Mouse (Mus musculus) cerebellum, adult 2 months (tissue): ENCODE results near the gene Prss45. TPM values are rescaled to one million over a fixed set of nuclear protein-coding genes. Genes with fewer than 3 reads are reported as not detected.

Experiments
- DNase-seq, 2 experiments: peaks; one replicate each; pipeline ENCODE4 v3.0.0; 2021
- H3K27ac ChIP-seq: fragments of 200-500 bp; 2 replicates; pipeline ENCODE4 v1.5.1; 2012; ENCODE audit warnings: low read length, control low read depth, inconsistent platforms; ENCODE audit not compliant: insufficient read depth
- H3K27me3 ChIP-seq: fragments of 200-500 bp; 2 replicates; pipeline ENCODE4 v1.6.1; 2012; ENCODE audit warnings: inconsistent platforms, mild to moderate bottlenecking, low read length, moderate library complexity; ENCODE audit not compliant: control insufficient read depth, insufficient read depth
- H3K4me1 ChIP-seq: fragments of 200-500 bp; 2 replicates; pipeline ENCODE4 v1.6.1; 2011; ENCODE audit warnings: low read length; ENCODE audit not compliant: control insufficient read depth, insufficient read depth
- H3K4me3 ChIP-seq: fragments of 200-500 bp; replicated peaks from 2 replicates; pipeline ENCODE3; 2011; ENCODE audit warnings: mild to moderate bottlenecking, low read depth, low read length, control low read depth; ENCODE audit not compliant: insufficient read depth
- CTCF ChIP-seq: fragments of 200-500 bp; IDR thresholded peaks from 2 replicates; pipeline ENCODE4 v1.5.1; 2011; ENCODE audit warnings: low read depth, mild to moderate bottlenecking, control low read depth, low read length, moderate library complexity, borderline replicate concordance; ENCODE audit not compliant: insufficient read depth
- POLR2A ChIP-seq: fragments of 200-500 bp; IDR thresholded peaks from 2 replicates; pipeline ENCODE4 v1.6.1; 2011; ENCODE audit warnings: low read length, control low read depth, borderline replicate concordance; ENCODE audit not compliant: insufficient read depth
- WGBS: fragments of 180-500 bp; shearing (Covaris S2); methylation state at CpG from one replicate; pipeline ENCODE4 v1.1.7; 2018; 5-methylcytosine and 5-hydroxymethylcytosine counted together
- polyA plus RNA-seq: library from polyadenylated mRNA; depleted of rRNA; stranded (reverse); fragments of >200 nt; gene quantifications from 2 replicates; pipeline ENCODE4 v1.2.3, GENCODE M21; 2012; rRNA removed

The Prss45 gene
- polyA plus RNA-seq, result 0.25 and 0.43 TPM in 2 replicates

DNA sequence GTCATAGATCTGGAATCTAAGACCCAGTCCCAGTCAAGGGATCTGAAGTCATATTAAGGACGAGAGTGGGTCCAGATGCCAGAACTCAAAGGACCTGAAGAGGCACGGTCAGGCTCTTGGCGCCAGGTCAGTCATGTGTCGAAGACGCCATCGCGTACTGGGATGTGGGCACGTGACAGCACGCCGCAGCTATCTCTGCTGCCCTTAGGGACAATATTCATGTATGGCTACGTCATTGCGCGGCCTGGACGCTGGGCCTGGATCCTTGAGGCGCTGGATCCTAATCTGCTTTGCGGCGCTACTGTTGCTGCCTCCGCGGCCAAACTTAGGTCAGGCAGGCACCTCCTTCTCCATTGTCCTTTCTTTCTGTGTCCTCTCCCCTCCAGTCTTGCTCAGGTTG lies at the start of gene Prss45:
Gene Prss45, plus strand, starts transcription at position 178 of the 400 bp plus-strand sequence.
- no peak for TF ChIP-seq CTCF
- no peak for TF ChIP-seq POLR2A
- Histone ChIP-seq H3K4me3 (no peak within 1 kb of the TSS), H3K27ac (no peak within 1 kb of the TSS; the same call in 1 of the 2 replicates), H3K4me1 (no peaks in the 10 kb centered on the region), H3K27me3 (no peaks in the 10 kb centered on the region)
- 87% methylated on average over 19 of the region's 19 CpGs for whole genome bisulfite sequencing
- no peak for DNase-seq

DNA sequence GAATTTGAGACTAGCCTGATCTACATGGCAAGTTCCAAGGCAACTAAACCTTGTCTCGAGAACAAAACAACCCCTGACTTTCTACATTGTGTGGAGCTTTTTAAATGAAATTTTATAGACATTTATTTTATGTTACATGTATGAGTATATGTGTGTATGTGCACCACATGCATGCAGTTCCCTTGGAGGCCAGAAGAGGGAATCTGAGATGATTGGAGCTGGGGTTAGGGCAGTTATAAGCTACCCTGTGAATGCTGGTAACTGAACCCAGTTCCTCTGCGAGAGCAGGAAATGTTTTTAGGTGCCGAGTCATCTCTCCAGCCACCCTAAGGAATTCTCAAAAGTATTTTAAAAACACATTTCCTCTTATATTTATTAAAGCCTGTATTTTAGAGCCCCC lies 46.2 kb upstream of the Prss45 start:
- Histone ChIP-seq H3K27ac (no peak overlapping the region), H3K27me3 (no peaks in the 10 kb centered on the region), H3K4me3 (no peak overlapping the region), H3K4me1 (no peaks in the 10 kb centered on the region)
- TF ChIP-seq POLR2A, result no peak
- no peak for TF ChIP-seq CTCF
- WGBS, result 95% methylated on average over 3 of the region's 3 CpGs
- DNase-seq, result no peak

DNA sequence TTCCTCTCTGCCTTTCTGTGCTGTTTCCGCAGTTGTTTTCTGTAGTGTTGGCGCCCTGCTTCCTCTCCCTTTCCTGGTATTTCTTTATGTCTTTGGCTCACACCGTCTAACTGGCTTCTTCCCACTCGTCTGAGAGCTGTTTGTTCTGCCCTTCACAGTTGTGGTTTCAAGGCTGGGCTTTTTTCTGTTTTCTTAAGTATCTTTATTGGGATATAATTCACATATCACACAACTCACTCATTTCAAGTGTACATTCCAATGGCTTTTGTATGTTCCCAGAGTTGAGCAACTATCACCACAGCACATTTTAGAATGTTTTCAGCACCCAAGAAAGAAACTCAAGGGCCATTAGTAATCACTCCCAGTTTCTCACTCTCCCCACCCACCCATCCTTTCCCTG lies 43.9 kb upstream of the Prss45 start:
- TF ChIP-seq CTCF, result no peak
- no peak for TF ChIP-seq POLR2A
- DNase-seq, result no peak
- no peaks in the 10 kb centered on the region for H3K27me3 ChIP-seq
- WGBS, result 83% methylated on average over 4 of the region's 4 CpGs
- H3K4me3 ChIP-seq, result no peak overlapping the region
- H3K4me1 ChIP-seq, result no peaks in the 10 kb centered on the region
- H3K27ac ChIP-seq, result no peak overlapping the region

DNA sequence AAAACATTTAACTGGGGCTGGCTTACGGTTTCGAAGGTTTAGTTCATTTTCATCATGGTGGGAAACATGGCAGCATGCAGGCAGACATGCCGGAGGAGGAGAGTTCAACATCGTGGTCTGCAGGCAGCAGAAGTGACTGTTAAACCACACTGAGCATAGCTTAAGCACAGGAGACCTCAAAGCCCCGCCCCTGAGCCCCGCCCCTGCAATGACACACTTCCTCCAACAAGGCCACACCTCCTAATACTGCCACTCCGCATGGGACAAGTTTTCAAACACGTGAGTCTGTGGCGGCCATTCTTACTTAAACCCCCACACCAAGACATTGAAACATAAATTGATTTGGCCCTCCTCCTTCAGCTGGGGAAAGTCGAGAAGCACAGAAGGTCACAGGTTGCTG lies 37.4 kb upstream of the Prss45 start:
- DNase-seq, result no peak
- Histone ChIP-seq H3K4me1 (no peaks in the 10 kb centered on the region), H3K4me3 (no peak overlapping the region), H3K27me3 (no peaks in the 10 kb centered on the region), H3K27ac (no peak overlapping the region)
- TF ChIP-seq CTCF (no peak), POLR2A (no peak)
- WGBS, result 87% methylated on average over 10 of the region's 10 CpGs

DNA sequence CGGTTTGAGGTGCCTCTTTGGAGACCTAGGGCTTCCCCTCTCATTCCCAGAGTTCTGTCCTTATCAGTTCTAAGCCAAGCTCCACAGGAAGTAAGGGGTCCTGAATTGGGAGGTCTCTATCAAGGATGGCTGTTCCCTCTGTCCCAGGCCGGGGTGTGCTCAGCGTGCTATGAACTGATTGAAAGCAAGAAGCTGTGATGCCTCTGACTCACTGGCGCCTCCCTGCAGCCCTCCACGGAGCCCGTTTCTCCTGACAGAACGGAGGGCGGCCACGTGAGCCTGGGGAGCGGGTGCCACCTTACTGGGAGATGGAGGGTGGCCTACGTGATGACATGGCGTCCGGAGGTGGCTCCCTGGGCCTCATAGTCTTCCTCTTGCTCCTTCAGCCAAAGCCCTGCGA lies 36.5 kb upstream of the Prss45 start, which contains the start of gene Prss42:
Gene Prss42, plus strand, starts transcription at position 301 of the 400 bp plus-strand sequence.
- no peak for DNase-seq
- no peak within 1 kb of the TSS for H3K4me3 ChIP-seq
- H3K27me3 ChIP-seq, result no peaks in the 10 kb centered on the region
- H3K4me1 ChIP-seq, result no peaks in the 10 kb centered on the region
- TF ChIP-seq CTCF, result no peak
- no peak for TF ChIP-seq POLR2A
- WGBS, result 89% methylated on average over 14 of the region's 14 CpGs
- H3K27ac ChIP-seq, result no peak within 1 kb of the TSS

DNA sequence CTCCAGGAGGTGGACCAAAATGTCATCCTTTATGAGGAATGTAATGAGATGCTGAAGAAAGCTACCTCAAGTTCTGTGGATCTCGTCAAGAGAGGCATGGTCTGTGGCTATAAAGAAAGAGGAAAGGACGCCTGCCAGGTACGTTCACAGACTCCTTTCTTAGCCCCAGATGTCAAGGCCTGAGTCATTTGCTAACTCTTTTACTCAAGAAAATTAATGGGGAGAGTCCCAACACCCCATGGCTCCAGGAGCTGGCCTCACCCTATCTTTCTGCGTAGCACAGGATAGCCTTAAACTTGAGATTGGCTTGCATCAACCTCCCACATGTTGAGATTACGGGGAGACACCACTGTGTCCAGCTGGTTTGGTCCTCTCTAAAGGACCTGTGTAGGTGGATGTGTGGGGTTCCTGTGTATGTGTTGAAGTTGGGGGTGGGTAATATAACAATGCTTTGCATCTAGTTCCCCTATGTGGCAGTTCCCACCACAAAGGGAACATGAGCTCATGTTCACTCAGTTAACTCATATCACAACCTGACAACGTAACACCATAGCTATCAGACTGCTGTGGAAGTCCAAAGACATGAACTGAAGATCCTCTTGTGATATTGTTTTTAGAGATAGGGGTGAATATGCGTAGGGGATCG lies 33.4 kb upstream of the Prss45 start:
- 93% methylated on average over 8 of the region's 8 CpGs for WGBS
- no peak for DNase-seq
- H3K4me1 ChIP-seq, result no peaks in the 10 kb centered on the region

DNA sequence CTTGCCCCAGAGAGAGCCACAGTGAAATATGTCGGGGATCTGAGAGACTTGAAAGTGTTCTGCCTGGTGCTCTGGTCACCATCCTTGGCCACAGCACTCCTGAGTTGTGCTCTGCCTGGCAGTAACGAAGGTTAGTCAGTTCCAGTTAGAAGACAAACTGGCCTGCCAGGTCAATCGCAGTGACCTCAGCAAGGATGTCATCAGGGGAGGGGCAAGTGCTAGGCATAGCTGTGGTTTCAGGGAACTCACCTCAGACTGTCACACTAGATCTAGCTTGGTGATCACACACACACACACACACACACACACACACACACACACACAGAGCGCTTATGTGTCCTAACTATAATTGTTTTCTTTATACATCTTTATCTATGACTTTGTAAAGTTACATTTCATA lies 31.1 kb upstream of the Prss45 start:
- 71% methylated on average over 4 of the region's 4 CpGs for WGBS
- no peaks in the 10 kb centered on the region for H3K4me1 ChIP-seq
- no peak for TF ChIP-seq CTCF
- TF ChIP-seq POLR2A, result no peak
- no peak for DNase-seq
- no peaks in the 10 kb centered on the region for H3K27me3 ChIP-seq
- H3K27ac ChIP-seq, result no peak overlapping the region
- H3K4me3 ChIP-seq, result no peak overlapping the region

More for the DNA sequence above, 33.4 kb upstream of the Prss45 start:
- Histone ChIP-seq H3K27me3 (no peaks in the 10 kb centered on the region), H3K27ac (no peak overlapping the region), H3K4me3 (no peak overlapping the region)
- TF ChIP-seq POLR2A (no peak), CTCF (no peak)

DNA sequence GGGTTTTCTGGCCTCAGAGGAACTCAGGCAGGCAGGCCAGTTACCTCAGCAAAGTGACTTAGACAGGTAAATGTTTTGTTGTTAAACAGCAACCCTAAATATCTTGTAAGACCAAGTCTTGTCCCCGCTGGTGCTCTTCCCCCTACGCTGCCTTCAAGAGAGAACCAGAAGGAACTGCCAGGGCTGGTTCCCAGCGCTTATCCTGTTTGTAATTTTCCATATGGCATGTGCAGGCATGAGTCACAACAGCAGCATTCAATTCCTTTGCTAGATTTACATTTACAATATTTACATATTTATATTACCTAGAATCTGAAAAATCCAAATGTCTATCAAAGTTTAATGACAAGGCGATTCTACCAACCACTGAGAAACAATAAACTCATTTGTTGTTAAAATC lies 24.3 kb upstream of the Prss45 start:
- no peak for DNase-seq
- no peak for TF ChIP-seq CTCF
- no peak for TF ChIP-seq POLR2A
- WGBS, result 92% methylated on average over 4 of the region's 4 CpGs

More for the DNA sequence above, 24.3 kb upstream of the Prss45 start:
- Histone ChIP-seq H3K27me3 (no peaks in the 10 kb centered on the region), H3K27ac (no peak overlapping the region), H3K4me1 (no peaks in the 10 kb centered on the region; the same call in 1 of the 2 replicates), H3K4me3 (no peak overlapping the region)
